Mouse (Mus musculus): ENCODE results near the gene Slc2a5.
A peak's percentile ranks its signal among the peaks of the same experiment; 100 is the strongest.

Slc2a5 gene

DNA sequence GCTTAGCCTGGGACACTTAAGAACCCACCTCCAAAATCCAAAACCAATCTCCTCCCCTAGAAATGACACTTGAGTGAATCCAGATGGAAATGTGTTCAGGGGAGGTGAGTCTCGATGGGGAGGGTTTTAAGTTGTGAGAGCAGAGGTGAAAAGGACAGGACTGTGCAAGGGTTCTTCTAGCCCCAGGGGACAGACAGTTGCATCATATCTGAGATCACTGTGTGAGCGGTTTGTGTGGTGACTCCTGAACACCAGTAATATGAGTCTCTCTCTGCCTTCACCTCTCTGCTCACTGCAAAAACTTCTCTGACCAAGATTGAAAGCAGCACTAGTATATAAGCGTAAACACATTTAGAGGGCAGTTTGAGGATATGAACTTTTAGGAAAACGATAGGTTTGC, 27.2 kb downstream of the Slc2a5 start:
- DNase-seq = no peak

DNA sequence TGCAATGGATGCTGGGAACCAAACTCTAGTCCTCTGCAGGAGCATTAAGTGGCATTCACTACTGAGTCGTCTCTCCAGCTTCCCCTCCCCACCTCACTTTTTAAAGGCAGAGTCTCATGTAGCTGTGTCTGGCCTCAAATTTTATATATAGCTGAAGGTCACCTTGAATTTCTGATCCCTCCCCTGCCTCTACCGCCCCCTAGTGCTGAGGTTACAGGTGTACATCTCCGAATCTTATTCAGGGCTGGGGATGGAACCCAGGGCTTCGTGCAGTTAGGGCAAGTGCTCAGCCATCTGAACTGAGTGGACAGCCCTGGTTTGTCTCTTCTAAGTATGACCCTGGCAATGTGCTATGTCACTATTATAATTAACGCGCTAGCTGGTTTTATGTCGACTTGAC, 32.0 kb downstream of the Slc2a5 start:
- no peak for DNase-seq

DNA sequence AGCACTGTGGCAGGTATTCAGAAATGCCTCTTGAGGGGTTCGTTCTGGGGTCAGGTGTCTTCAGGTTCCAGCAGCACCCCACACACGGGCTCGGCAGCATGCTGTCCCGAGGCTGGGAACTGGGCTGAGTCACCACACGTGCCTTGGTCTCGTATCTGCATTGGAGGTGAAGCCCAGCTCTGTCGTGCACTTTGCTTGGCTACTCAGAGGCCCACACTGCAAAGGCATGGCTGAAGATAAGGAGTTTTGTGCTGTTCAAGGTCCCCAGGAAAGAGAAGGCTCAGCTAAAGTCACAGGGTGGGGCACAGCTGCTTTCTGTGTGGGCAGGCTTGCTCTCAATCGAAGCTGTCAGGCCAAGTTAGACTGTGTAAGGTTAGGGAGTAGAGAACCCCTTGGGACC, 33.4 kb downstream of the Slc2a5 start:
- DNase-seq = no peak

DNA sequence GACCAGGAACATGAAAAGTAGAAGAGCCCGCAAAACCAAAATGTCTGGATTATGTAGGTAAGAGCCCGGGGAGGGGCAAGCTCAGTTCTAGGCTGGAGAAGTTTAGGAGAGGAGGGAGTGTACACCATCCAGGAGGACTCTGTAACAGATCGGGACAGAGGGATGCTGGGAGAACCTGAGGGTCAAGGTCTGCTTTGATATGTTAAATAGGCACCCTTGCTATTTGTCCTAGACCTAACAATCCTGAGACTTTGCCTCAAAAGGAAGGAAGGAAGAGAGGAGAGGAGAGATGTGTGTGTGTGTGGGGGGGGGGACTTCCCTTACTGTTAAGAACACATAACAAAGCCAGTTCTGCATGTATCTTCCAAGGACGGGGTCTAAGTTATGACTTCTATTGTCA, 36.2 kb downstream of the Slc2a5 start:
- no peak for DNase-seq

DNA sequence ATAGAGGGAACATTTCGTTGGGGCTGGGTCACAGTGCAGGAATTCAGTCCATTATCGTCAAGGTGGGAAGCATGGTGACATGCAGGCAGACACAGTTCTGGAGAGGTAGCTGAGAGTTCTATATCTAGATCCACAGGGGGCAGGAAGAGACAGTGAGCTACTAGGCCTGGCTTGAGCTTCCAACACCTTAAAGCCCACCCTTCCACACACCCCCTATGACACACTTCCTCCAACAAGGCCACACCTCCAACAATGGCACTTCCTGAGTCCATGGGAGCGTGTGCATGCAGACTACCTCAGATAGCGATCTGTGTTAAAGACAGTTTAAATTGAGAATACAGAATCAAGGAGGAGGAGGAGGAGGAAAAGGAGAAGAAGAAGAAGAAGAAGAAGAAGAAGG, 36.6 kb downstream of the Slc2a5 start:
- DNase-seq = no peak

DNA sequence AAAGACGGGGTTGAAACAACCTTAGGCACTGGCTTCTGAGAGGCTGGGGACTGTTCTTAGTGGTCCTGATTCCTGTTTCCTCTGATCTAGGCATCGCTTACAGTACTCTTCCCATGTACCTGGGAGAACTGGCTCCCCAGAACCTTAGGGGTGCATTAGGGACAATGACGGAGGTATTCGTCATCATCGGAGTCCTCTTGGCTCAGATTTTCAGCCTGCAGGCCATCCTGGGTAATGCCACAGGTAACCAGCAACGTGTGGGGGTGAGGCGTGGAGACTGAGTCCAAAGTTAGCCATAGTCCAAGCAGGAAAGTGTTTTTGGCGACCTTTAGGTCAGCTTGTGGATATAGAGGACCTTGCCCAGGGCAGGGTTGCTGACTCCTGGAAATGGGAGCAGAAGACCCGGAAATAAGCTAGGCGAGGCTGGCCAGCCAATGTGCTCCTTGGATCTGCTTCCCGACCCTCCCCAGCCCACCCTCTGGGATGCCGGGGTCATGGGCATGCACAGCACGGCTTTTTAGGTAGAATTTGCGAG, 38.3 kb downstream of the Slc2a5 start:
- no peak for DNase-seq

DNA sequence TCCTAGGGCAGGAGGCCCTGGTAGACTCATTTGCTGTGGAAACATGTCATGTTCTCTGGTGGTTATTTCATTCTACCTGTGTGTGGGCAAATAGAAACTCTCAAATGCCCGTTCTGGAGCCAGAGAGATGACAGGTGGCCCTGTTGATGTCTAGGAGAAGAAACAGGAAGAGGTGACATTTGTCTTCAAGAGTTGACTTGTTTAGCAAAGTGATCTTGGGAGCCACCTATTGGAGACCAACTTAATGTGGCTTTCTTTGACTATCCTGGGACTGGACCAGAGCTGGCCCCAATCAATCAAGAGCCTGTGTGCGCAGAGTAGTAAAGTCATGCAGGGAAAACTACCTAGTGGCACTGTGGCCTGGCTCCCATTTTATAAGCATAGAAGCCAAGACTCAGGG, 40.4 kb downstream of the Slc2a5 start:
- no peak for DNase-seq

DNA sequence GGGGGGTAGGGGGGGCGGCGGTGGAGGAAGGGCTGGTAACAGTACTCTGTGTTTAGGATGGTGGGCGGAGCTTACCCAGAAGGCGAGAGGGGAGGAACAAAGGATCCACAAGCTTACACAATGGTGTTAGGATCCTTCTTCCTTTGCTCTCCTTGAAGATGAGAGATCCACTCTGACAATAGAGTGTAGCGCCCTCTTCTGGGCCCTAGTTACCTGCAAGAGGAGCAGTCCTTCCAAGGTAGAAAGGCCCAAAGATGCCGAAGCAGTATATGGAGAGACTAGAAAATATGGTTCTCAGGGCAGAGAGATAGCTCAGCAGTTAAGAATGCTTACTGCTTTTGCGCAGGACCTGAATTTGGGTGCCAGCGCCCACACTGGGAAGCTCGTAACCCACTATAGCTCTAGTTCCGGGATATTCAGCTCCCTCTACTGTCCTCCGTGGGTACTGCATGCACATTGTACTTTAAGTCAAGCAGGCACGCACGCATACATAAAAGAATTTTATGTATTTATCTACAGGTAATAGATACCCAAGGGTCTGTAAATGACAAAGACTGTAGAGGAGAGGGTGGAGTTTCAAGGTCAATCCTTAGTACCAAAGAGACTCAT, 43.6 kb downstream of the Slc2a5 start:
- no peak for DNase-seq

DNA sequence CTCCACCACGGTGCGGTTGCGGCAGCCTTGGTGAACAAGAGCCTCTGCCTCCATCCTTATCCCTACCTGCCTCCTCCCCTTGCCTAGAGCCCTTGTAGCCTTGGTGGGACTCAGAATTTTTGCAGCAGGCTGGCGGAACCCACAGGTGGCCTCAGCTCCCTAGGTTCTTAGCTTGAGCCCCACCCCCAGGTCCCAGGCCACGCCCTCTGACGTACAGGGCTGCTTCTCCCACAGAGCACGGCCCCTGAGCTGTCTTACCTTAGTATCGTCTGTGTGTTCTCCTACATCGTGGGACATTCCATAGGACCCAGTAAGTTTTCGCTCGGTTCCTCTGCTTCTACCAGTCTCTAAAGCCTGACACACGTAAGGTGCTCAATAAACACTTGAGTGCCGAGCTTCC, 45.8 kb downstream of the Slc2a5 start:
- DNase-seq = no peak

DNA sequence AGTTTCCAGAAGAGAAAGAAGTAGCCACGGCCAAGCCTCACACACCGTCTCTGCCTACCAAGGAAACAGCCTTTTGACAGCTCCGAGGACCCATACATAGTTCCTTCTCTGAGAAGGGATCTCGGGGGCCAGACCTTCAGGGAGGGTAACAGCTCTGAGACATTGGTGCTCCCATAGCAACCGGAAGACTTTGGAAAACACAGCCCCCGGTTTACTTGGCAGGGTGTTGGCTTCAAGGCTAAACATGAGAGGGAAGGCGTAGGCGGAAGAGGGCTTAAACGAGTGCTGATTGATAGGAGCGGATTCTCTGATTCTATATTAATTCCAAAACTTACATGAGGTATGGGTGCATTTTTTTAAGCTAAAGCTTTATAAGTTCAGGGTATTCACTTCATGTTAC, 49.3 kb downstream of the Slc2a5 start:
- no peak for DNase-seq

DNA sequence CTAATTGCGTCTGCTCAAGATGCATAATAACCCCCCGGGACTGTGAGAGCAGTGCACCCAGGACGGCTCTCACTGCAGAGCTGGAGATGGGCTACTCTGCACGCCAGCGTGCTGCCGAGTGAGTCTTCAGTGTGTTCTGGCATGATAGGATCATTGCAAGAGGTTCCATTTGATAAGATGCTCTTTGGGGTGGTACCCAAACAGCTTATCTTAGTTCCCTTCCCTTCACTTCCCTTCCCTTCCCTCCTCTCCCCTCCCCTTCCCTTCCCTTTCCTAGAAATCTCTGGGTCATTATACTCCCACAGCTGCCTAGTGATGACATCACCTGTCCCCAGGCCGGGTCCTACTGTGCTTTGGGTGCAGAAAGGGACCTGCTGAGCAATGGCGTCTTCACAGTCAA, 53.0 kb downstream of the Slc2a5 start:
- no peak for DNase-seq

DNA sequence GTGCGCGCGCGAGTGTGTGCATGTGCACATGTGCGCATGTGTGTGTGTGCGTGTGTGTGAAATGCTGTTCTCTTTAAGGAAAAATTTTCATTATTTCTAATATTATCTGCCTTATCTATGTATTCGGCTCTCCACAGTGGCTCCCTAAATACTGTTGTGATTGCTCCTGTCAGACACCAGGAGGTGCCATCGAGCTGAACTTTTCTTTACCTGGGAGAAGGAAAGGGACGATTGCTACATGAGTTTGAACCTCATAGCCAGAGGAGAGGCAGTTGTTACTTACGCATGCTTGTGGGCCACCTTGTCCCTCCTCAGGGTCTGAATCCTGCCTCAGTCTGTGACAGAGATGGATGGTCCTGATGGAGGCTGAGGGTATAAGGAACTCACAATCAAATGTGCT, 54.2 kb downstream of the Slc2a5 start:
- DNase-seq = peak; percentile 39

DNA sequence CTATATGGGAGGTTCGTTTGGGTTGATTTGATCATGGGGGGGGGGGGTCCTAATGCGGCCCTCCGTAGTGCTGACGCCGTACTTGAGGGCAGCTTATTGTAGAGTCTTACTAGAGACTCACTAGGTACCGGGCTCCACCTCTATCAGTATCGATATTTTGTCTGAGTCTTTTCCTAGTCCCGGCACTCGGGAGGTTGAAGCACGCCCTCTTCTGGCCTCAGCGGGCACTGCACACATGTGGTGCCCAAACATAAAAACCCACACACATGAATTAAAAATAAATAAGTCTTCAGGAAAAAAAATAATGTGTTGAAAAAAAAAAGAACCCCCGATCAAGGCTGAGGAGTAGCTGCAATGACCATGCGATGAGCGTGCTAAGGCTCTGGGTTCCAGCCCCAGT, 54.9 kb downstream of the Slc2a5 start:
- no peak for DNase-seq

DNA sequence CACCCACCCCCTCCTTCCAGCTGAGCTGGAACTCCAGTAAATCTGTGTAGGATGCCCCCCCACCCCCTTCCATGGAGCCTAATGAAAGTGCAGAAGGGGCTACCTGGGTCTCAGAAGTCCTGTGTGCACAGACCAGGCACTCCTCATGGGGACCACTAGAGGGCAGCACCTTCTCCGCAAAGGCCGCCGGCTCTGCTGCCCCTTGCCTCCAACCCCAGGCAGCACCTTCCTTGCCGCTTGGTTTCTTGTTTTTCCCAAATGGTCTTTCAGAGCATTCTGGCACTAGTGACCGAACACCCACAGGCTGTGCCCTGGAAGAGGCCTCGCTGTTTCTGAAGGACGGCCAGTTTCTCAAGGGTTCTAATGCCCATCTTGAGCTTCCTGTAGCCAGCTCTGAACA, 57.5 kb downstream of the Slc2a5 start:
- peak; percentile 21 for DNase-seq

DNA sequence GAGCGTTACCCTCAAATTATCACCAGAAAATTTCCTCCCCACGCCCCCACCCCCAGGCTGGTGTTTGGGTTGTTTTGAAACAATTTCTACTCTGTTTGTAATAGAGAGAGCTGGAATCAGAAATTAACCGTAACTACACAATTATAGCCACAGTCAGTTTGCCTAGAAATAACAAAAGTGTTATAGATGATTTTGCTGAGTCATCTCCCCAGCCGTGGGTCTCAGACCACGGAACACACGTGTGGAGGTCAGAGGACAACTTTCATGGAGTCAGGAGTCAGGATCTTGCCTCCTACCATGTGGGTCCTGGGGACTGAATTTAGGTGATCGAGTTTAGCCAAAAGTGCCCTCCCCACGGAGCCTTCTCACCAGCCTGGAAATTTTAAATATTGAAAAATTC, 58.0 kb downstream of the Slc2a5 start:
- no peak for DNase-seq

DNA sequence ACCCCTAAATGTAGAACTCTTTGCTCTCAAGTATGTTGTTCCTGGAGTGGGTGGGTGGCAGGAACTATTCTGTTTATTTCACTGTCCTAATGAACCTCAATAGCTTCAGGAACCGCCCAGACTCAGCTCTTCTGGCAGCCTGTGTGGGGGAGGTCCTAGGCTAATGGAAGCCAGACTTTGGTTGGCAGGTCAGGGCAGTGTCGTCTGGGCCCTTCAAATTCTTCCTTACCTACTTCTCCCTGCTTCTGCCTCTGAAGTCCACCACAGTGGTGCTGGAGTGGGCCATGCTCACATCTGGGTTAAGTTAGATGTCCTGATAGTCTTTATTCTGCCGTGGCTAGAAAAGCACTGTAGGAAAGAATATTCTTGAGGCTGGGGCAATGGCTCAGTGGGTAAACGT, 59.0 kb downstream of the Slc2a5 start:
- DNase-seq = no peak

DNA sequence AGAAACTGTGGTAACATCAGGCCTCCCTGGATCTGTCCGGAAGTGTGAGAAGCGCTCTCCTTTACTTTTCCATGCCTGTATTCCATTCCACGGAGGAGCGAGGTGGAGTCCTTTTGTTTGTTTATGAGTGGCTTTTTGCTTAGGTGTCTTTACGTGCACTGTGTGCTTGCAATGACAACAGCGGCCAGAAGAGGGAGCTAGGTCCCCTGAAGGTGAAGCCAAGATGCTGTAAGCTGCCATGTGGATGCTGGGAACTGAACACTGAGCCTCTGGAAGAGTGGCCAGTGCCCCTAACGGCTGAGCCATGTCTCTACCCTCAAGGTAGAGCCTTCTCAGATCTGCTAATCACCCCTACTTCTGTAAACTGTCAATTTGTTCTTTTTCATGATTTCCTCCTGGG, 62.2 kb downstream of the Slc2a5 start:
- no peak for DNase-seq

DNA sequence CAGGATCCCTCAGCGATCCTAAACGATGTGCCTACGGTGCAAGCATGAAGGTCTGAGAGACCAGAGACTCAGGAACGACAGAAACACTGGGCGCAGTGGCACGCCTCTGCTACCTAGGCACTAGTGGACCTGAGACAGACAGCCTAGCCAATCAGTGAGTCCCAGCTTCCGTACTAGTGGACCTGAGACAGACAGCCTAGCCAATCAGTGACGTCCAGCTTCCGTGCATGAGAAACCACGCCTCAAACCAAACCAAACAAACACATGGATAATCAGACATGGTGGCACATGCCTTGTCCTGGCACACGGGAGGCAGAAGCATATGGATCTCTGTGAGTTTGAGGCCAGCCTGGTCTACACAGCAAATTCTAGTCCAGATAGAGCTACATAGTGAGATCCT, 69.2 kb downstream of the Slc2a5 start:
- no peak for DNase-seq

DNA sequence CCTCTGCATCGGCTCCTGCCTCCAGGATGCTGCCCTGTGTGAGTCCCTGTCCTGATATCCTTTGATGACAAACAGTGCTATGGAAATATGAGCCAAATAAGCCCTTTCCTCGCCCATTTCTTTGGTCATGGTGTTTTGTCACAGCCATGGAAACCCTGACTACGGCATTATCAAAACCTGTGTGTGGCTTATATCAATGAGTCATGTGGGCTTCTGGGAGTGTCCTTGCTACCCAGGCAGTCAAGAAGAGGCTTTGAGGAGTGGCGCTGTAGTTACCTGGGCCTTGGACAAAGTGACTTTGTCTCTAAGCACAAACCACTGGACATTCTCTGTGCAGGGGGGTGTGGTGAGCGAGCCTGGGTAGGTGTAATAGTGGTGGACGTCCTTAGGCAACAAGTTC, 73.1 kb downstream of the Slc2a5 start:
- DNase-seq = no peak
